Mouse (Mus musculus): Measurements from ENCODE around the gene Abcc10.

Abcc10 gene

DNA sequence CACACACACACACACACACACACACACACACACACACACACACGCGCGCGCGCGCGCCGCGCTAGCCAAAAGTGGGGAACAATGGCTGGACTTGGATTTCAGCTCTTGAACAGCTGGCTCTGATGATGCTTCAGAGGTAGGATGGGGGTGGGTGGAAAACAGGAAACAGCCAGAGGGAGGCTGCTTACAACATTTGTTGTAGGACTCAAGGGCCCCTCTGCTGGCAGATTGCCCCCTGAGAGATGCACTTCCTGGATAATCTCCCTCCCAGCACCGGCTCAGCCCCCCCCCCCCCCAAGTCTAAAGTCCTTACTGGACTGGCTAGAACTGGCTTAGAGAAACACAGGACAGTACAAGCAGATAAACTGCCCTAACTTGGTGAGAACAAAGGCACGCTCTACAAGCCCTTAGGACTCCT lies 40.5 kb downstream of the Abcc10 start:
- DNase-seq (ENCODE audit: extremely low spot score, low spot score), result peak; percentile 37

- DNase-seq (ENCODE audit: extremely low spot score, low spot score), result no peak
Observed at GRCm38 (mm10) chr17:46285407-46285806, 42.7 kb downstream of the Abcc10 start.

DNA sequence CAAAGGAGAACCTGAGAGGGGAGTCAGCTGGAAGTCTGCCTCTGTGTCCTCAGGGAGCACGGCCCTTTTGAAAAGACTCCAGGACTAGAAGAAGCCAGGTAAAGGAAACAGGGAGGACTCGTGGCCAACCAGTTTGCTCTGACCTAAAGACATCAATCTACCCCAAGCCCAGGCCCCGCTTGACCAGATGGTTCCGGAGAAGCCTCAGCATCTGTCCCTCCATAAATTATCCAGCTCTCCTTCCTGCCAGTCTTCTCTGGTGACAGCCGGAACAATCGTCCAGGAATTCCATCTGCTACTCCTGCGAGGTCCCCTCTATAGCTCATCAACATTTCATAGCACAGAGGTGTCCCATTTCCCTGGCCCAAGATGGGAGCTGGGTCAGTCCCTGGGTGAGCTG lies 43.5 kb downstream of the Abcc10 start:
- peak; percentile 40 for DNase-seq (ENCODE audit: extremely low spot score, low spot score)

DNA sequence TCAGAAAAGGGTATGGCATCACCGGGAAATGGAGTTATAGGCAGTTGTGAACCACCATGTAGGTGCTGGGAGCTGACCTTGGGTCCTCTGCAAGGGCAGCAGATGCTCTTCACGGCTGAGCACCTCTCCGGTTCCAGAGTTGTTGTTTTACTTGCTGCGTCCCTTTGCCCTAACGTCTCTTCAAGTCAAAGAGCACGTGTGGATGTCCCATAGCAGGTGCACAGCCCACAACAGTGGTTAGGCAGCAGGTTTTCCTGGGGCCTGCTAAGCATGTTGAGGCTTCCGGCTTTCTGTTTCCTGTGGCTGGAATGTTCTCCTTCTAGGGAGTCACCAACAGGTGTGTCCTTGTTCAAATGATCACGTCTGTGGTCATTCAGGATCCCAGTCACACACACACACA lies 44.2 kb downstream of the Abcc10 start:
- no peak for DNase-seq (ENCODE audit: extremely low spot score, low spot score)

DNA sequence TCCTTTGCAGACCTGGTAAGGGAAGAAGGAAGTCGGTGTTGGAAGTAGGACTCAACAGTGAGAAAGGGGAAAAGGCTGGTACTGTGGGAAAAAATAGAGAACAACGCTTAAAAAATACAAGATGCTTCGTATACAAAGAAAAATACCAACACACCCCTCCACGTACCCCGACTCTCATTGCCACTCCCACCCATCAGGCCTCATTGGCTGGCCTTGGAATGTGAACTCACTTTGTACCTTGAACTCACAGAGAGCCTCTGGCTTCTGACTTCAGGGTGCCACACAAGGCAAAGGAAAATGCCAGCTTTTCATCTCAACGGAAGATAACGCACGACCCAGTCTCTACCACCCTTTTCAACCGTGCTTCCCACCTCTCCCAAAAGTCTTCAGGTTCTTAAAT lies 45.0 kb downstream of the Abcc10 start:
- no peak for DNase-seq (ENCODE audit: extremely low spot score, low spot score)

GRCm38 (mm10) chr17:46282483-46283123 lies 45.5 kb downstream of the Abcc10 start, which contains the start of gene Tjap1:
TSS of gene Tjap1 (minus strand) at chr17:46283026.
- peak; percentile 96 for DNase-seq (ENCODE audit: extremely low spot score, low spot score)

DNA sequence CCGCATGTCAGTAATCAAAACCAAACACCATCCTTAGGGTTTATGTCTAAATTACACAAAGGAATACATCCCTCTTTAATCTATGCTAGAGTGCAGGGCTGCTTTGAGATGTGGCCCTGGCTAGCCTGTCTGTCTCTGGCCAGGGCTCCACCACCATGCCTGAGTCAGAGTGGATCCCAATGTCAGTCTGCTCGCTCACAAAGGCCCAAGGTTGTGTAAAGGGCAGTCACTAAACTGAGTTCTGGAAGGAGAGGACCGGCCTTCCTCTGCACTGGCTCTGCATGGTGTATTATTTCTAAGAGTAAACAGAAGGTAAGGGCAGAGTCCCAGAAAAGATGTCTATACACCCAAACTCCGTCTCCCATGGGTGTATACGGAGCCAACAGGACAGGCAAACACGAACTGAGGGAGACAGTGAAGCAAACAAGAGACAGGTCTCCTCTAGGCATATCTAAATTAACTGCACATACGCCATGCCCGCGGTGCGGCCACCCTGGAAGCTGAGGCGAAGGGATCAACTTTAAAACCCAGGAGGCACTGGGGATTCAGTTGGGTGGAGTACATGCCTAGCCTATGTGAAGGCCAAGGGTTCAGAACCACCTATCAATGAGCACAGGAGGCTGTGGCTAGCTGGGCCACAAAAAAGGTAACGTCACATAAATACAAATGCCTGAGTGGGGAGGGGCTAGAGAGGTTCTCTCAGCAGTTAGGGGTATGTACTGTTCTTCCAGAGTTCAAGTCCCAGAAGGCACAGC lies 50.0 kb downstream of the Abcc10 start:
- DNase-seq (ENCODE audit: extremely low spot score, low spot score), result no peak

DNA sequence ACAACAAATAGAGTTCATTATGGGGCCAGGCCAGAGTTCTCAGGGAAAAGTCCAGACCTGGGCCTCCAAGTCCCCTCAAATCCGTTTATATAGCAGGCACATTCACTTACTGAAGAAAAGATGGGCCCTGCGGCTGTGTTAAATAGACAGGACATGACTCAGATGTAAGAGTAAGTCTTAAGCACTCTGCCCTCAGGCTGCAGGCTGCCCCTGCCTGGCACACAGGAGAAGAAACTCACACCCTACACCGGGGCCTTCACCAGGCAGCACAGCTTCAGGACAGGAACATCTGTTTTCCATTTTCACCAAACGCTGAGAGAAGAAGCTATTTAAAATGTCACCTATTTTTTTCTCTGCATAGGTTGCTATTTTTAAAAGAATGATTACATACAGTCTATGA lies 50.6 kb downstream of the Abcc10 start:
- DNase-seq (ENCODE audit: extremely low spot score, low spot score), result no peak

- DNase-seq (ENCODE audit: extremely low spot score, low spot score), result no peak
Observed at GRCm38 (mm10) chr17:46275506-46275905, 52.6 kb downstream of the Abcc10 start.

DNA sequence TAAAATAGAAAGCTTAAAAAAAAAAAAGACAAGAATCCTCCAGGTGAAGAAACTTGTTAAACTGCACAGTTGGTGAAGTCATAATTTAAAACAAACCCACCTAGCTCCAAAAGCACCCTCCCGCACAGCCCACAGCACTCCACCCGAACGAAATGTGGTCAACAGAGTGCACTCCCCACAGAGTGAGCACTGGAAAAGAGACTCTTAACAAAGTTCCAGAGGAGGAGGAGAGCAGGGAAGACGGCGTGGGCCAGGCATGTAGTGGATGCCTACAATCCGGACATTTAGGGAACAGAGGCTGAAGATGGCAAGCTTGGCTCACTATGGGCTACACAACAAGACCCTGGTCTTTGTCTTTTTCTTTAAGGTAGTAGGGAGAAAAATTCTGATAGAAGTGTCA lies 53.1 kb downstream of the Abcc10 start:
- DNase-seq (ENCODE audit: extremely low spot score, low spot score), result no peak

DNA sequence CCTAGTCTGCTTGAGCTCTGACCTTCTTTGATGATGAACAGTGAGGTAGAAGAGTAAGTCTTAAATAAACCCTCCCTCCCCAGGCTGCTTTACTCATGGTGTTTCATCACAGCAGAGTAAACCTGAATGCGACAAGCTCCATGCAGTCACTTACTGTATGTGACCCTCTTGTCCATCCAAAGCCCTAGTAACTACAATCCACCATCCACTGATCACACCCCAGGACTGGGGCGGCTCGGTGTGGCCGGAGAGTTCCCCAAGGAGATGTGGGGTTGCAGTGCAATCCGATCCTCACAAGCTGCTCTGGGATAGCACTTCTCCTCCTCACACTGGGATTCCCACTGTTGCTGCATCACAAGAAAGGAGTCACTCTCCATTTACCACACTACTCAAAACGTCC lies 53.7 kb downstream of the Abcc10 start:
- DNase-seq (ENCODE audit: extremely low spot score, low spot score), result no peak

GRCm38 (mm10) chr17:46273803-46274236 lies 54.3 kb downstream of the Abcc10 start:
- no peak for DNase-seq (ENCODE audit: extremely low spot score, low spot score)

DNA sequence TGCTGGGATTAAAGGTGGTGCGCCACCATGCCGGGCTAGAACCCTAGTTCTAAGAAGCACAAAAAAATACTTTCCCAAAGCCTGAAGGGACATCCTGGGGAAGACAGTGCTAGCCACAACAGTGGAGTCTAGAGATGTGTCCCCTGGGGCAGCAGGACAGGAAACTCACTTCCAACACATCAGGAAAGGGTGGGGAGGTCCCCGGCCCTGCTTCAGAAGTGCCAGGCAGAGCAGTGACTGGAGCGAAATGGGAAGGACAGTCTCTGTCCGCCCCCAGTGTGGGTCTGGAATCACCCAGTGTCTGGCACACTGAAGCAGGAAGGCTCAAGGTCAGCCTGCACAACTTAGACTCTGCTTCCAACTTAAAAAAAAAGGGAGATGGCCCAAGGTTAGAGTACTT lies 55.5 kb downstream of the Abcc10 start:
- no peak for DNase-seq (ENCODE audit: extremely low spot score, low spot score)

DNA sequence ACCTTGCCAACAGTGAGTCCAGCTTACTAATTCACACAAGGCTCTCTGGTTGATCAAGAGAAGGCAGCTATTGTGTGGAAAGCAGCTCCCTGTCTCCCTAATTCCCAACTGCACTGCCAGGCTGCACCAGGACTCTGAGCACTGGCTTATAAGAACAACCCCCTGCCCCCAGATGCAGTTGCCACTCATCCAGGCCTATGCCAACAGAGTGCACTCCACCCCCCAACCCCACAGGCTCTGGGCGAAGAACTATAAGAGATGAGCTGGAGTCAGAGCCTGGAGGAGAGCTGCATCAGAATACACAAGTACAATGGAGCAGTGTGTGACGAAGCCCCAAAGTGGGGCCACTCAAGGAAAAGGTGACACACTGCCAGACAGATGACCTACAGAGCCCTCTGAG lies 56.1 kb downstream of the Abcc10 start:
- DNase-seq (ENCODE audit: extremely low spot score, low spot score), result no peak

GRCm38 (mm10) chr17:46269771-46270534 lies 58.2 kb downstream of the Abcc10 start:
- no peak for DNase-seq (ENCODE audit: extremely low spot score, low spot score)

GRCm38 (mm10) chr17:46268026-46268720 lies 60.0 kb downstream of the Abcc10 start:
- DNase-seq (ENCODE audit: extremely low spot score, low spot score), result no peak

GRCm38 (mm10) chr17:46267511-46267910 lies 60.6 kb downstream of the Abcc10 start:
- no peak for DNase-seq (ENCODE audit: extremely low spot score, low spot score)

DNA sequence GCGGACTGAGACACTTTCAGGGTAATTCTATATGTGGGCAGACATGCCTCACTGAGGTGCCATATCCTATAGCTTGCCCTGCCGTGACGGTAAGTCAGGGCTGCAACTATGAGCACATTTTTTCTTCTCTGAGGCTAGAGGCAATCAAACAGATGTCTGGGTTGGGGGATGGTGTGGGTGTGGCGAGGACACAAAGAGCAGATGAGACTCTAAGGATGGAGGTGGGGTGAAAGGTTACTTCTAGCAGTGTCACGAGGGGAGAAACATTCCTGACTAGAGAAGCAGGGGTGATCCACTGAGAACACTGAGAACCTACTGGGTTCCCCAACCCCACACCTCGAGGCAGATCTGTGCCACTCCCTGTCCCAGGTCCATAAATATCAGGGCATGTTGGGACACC lies 61.2 kb downstream of the Abcc10 start:
- no peak for DNase-seq (ENCODE audit: extremely low spot score, low spot score)

DNA sequence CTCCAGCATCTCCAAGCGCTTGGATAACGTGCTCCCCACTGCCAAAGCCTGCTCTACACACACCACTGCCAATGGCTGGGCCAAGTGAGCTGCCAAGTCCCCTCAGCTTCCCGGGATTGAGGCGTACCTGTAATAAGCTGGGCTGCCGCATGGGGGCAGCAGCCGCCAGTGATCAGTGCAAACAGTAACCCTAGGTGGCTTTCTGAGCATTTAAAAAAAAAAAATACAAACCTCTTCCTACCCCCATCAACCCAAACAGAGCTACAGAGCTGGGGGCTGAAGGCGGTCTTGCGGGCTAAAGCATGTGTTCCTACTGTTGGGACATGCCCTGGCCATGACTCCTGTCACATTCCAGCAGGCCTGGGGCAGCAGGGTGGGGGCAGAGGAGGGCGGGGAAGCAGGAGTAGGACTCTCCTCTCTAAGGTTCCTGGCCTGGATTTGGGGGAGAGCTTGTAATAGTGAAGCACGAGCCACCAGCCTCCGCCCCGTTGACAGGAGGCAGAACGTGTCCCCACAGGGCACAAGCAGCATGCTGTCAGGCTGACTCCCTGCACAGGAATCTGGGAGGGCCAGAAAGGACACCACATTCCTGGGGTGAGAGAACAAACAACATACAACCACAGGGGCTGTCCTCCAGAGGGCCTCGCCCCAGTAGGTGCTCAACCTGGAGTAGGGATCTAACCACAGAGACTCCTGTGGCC lies 62.1 kb downstream of the Abcc10 start:
- peak; percentile 78 for DNase-seq (ENCODE audit: extremely low spot score, low spot score)

- no peak for DNase-seq (ENCODE audit: extremely low spot score, low spot score)
Observed at GRCm38 (mm10) chr17:46265502-46265901, 62.6 kb downstream of the Abcc10 start.

DNA sequence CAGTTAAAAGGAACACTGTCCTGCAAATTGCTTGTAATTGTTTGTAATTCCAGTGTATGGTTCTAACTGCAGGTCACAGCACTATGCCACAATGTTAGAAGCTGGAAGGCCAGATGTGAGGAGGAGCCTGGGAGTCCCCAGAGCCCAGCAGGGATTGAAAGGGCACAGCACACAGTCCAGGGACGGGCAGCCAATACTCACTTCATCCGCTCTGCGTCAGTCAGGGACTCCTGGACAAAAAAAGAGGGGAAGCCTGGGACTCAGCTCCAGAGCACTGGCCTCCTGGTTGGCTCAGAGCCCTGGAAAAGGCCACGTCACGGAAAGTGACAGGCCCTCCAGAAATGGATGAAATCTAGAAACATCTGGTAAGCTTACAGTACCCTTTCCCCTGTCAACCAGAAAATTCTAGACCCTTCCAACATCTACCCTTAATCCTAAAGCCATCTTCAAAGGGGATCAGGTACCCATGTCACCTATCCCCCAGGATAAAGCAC lies 65.9 kb downstream of the Abcc10 start:
- DNase-seq (ENCODE audit: extremely low spot score, low spot score), result no peak

Data from neural tube, embryonic 10.5 days (tissue).